Mouse (Mus musculus): ENCODE results near the gene Ldhc. TPM values are rescaled to one million over a fixed set of nuclear protein-coding genes. Genes with fewer than 3 reads are reported as not detected.
"Not testable (repeated sequence)": the region's sequence is repeated elsewhere in the genome, so short reads cannot be mapped to it uniquely, and the experiment has no call there.

Ldhc gene
- polyA plus RNA-seq, 1 experiment from 2014 or later, result not detected

DNA sequence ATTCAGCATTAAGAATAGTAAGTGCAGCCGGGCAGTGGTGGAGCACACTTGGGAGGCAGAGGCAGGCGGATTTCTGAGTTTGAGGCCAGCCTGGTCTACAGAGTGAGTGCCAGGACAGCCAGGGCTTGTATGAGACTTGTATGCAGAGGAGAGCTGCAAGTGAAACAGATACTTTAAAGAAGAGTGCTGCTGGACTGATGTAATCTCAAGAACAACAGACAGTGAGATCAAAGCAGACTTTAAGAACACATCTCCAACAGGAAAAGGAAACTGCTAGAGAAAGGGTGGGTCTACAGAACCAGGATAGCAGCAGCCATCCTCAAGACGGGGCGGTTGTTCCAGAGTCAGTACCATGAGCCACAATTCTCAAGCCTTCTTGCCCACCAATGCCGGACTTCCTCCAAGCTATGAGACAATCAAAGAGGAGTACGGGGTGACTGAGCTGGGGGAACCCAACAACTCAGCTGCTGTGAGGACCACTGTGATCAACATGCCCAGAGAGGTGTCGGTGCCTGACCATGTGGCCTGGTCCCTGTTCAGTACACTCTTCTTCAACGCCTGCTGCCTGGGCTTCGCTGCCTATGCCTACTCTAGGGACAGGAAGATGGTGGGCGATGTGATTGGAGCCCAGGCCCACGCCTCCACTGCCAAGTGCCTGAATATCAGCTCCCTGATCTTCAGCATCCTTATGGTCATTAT, 28.7 kb upstream of the Ldhc start:
- not testable (repeated sequence) for DNase-seq (ENCODE audit: low spot score); H3K36me3 ChIP-seq (ENCODE audit: control insufficient read depth, insufficient read depth, low read length); ATAC-seq (replicated peaks; ENCODE audit: low FRiP score, low TSS enrichment, low read depth); H3K27ac ChIP-seq (ENCODE audit: low read depth); H3K9ac ChIP-seq (ENCODE audit: low read length); H3K4me1 ChIP-seq (replicated peaks; ENCODE audit: control insufficient read depth, insufficient read depth, low read length); H3K27me3 ChIP-seq (replicated peaks; ENCODE audit: control insufficient read depth, insufficient read depth, low read length); H3K4me3 ChIP-seq (ENCODE audit: low read depth, low read length); H3K9me3 ChIP-seq (ENCODE audit: control insufficient read depth, low read length); H3K4me2 ChIP-seq (ENCODE audit: low read length)
- 92% methylated on average over 11 of the region's 11 CpGs for WGBS

DNA sequence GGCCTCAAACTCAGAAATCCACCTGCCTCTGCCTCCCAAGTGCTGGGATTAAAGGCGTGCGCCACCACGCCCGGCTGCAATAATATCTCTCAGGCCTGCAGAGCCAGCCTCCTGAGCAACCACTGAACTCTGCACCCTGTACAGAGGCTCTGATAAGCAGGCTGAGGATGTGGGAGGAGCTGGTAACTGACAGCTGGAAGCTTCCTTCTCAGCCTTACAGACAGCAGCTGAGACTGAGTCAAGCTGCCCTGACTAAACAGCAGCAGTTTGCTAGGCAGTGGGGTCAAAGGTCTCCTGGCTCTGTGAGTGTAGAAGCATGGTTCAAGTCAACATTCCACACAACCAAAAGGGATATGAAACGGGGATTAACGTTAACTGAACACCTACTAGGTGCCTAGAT, 27.7 kb upstream of the Ldhc start:
- no peak overlapping the region for H3K9ac ChIP-seq (ENCODE audit: low read length)
- no peaks in the 10 kb centered on the region for H3K27me3 ChIP-seq (replicated peaks; ENCODE audit: control insufficient read depth, insufficient read depth, low read length)
- WGBS, result 43% methylated on average over 6 of the region's 6 CpGs
- H3K4me2 ChIP-seq (ENCODE audit: low read length), result no peak overlapping the region
- H3K27ac ChIP-seq (ENCODE audit: low read depth), result no peak overlapping the region
- no peak overlapping the region for H3K4me3 ChIP-seq (ENCODE audit: low read depth, low read length)
- H3K9me3 ChIP-seq (ENCODE audit: control insufficient read depth, low read length), result no peaks in the 10 kb centered on the region
- DNase-seq (ENCODE audit: low spot score) (no peak), ATAC-seq (replicated peaks; ENCODE audit: low FRiP score, low TSS enrichment, low read depth) (peak; percentile 88)
- H3K4me1 ChIP-seq (replicated peaks; ENCODE audit: control insufficient read depth, insufficient read depth, low read length), result peaks cover 12% of the 10 kb centered on the region
- H3K36me3 ChIP-seq (ENCODE audit: control insufficient read depth, insufficient read depth, low read length), result no peaks in the 10 kb centered on the region

DNA sequence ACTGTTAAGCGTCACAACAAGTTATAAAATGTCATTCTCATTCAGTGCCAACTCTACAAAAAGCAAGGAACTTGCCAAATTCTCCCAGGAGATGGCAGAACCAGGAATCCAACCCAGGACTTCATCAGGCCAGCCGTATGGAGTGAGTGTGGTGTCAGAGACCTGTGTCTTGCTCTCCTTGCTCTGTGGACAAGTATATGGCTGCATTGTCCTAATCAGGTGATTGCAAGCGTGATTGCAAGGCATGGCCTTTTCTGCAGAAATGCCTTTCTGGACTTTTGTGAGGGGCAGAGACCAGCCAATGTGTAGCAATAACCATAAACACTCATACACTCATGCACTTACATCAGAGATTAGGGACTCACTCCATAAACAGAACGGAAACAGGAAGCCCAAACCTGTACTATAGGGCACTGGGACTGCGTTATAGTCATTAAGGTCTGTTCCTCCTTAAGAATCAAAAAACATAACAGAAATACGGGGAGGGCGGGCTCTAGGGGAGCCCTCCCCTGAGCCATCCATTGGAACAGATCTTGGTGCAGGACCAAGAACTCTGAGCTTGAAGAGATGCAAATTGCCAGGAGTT, 27.2 kb upstream of the Ldhc start:
- H3K27me3 ChIP-seq (replicated peaks; ENCODE audit: control insufficient read depth, insufficient read depth, low read length), result no peaks in the 10 kb centered on the region
- H3K4me2 ChIP-seq (ENCODE audit: low read length), result no peak overlapping the region
- no peak overlapping the region for H3K27ac ChIP-seq (ENCODE audit: low read depth)
- H3K9me3 ChIP-seq (ENCODE audit: control insufficient read depth, low read length), result no peaks in the 10 kb centered on the region
- DNase-seq (ENCODE audit: low spot score) (no peak), ATAC-seq (replicated peaks; ENCODE audit: low FRiP score, low TSS enrichment, low read depth) (no peak)
- H3K36me3 ChIP-seq (ENCODE audit: control insufficient read depth, insufficient read depth, low read length), result no peaks in the 10 kb centered on the region
- H3K9ac ChIP-seq (ENCODE audit: low read length), result no peak overlapping the region
- H3K4me3 ChIP-seq (ENCODE audit: low read depth, low read length), result no peak overlapping the region
- H3K4me1 ChIP-seq (replicated peaks; ENCODE audit: control insufficient read depth, insufficient read depth, low read length), result peaks cover 17% of the 10 kb centered on the region
- 82% methylated on average over 7 of the region's 7 CpGs for WGBS

DNA sequence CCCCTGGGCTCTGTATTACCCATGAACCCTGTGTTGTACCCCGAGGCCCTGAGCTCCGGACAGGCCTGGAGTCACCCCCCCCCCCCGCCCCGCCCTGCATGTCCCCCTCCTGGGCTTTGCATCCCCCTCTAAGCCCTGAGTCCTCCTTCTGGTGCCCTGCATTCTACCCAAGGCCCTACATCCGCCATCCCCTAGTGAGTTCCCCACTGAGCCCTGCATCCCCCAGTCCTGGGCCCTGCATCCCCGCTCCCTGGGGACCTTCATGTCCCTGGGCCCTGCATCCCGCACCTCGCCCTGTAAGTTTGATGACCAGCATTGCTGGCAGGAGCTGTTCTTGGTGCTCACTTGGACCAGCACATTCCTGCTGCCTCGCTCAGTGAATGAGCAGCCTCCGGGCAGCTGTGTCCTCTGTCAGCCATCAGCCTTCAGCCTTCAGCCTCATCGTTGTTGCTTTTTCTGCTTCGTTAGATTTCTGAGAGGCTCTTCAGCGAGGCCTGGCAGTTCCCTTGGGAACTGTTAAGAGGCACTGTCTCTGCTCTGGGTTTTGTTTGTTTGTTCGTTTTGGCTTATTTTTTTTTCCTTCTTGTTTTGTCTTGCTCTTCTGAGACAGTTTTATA, 25.9 kb upstream of the Ldhc start:
- no peaks in the 10 kb centered on the region for H3K27me3 ChIP-seq (replicated peaks; ENCODE audit: control insufficient read depth, insufficient read depth, low read length)
- no peak overlapping the region for H3K9ac ChIP-seq (ENCODE audit: low read length)
- H3K4me1 ChIP-seq (replicated peaks; ENCODE audit: control insufficient read depth, insufficient read depth, low read length), result peaks cover 29% of the 10 kb centered on the region
- H3K4me2 ChIP-seq (ENCODE audit: low read length), result no peak overlapping the region
- H3K36me3 ChIP-seq (ENCODE audit: control insufficient read depth, insufficient read depth, low read length), result no peaks in the 10 kb centered on the region
- no peak overlapping the region for H3K4me3 ChIP-seq (ENCODE audit: low read depth, low read length)
- WGBS, result 55% methylated on average over 10 of the region's 14 CpGs
- no peaks in the 10 kb centered on the region for H3K9me3 ChIP-seq (ENCODE audit: control insufficient read depth, low read length)
- no peak for ATAC-seq (replicated peaks; ENCODE audit: low FRiP score, low TSS enrichment, low read depth)
- H3K27ac ChIP-seq (ENCODE audit: low read depth), result no peak overlapping the region
- DNase-seq (ENCODE audit: low spot score), result no peak

DNA sequence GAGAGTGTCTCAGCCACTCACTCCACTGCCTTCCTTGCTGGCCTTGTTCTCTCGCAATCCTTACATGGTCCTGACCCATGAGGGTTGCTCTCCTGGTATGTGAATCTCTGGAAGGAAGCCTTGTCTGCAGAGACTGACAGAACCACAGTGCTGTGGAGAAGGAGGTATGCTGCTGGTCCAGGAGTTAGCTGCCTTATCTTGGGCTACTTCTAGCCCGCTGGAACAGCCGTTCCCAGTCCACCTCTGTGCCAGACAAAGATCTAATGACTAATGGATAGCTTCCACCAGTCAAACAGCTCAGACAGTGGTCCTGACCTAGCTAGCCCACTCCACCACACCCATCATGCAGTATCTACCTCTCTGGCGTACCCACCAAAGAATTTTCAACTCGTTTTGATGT, 24.6 kb upstream of the Ldhc start:
- no peak overlapping the region for H3K4me3 ChIP-seq (ENCODE audit: low read depth, low read length)
- H3K27me3 ChIP-seq (replicated peaks; ENCODE audit: control insufficient read depth, insufficient read depth, low read length), result no peaks in the 10 kb centered on the region
- no peak overlapping the region for H3K9ac ChIP-seq (ENCODE audit: low read length)
- no peaks in the 10 kb centered on the region for H3K9me3 ChIP-seq (ENCODE audit: control insufficient read depth, low read length)
- DNase-seq (ENCODE audit: low spot score) (no peak), ATAC-seq (replicated peaks; ENCODE audit: low FRiP score, low TSS enrichment, low read depth) (no peak)
- peaks cover 30% of the 10 kb centered on the region for H3K4me1 ChIP-seq (replicated peaks; ENCODE audit: control insufficient read depth, insufficient read depth, low read length)
- H3K27ac ChIP-seq (ENCODE audit: low read depth), result no peak overlapping the region
- no peak overlapping the region for H3K4me2 ChIP-seq (ENCODE audit: low read length)
- WGBS, result 78% methylated on average over 5 of the region's 5 CpGs
- H3K36me3 ChIP-seq (ENCODE audit: control insufficient read depth, insufficient read depth, low read length), result no peaks in the 10 kb centered on the region

DNA sequence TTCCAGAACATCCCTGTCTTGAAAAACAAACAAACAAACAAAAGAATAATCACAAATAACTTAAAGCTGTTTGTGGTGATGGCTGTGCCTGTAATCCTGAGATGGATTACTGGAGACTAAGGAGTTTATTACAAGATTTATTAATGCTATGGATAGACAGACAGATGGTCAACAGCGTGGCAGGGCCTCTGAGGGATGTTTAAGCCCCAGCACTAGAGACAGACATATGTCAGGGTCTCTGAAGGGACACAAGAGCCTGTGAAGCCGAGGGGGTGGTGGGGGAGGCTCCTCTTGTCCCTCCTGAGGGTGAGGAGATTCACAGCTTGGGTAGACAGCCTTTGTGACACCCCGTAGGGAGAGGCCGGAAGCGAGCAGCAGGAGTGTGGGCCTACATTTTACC, 23.9 kb upstream of the Ldhc start:
- peaks cover 30% of the 10 kb centered on the region for H3K4me1 ChIP-seq (replicated peaks; ENCODE audit: control insufficient read depth, insufficient read depth, low read length)
- H3K27me3 ChIP-seq (replicated peaks; ENCODE audit: control insufficient read depth, insufficient read depth, low read length), result no peaks in the 10 kb centered on the region
- H3K36me3 ChIP-seq (ENCODE audit: control insufficient read depth, insufficient read depth, low read length), result no peaks in the 10 kb centered on the region
- WGBS, result 76% methylated on average over 5 of the region's 5 CpGs
- H3K9me3 ChIP-seq (ENCODE audit: control insufficient read depth, low read length), result no peaks in the 10 kb centered on the region
- no peak overlapping the region for H3K27ac ChIP-seq (ENCODE audit: low read depth)
- no peak overlapping the region for H3K9ac ChIP-seq (ENCODE audit: low read length)
- no peak for DNase-seq (ENCODE audit: low spot score)
- H3K4me2 ChIP-seq (ENCODE audit: low read length), result no peak overlapping the region
- no peak overlapping the region for H3K4me3 ChIP-seq (ENCODE audit: low read depth, low read length)
- no peak for ATAC-seq (replicated peaks; ENCODE audit: low FRiP score, low TSS enrichment, low read depth)

DNA sequence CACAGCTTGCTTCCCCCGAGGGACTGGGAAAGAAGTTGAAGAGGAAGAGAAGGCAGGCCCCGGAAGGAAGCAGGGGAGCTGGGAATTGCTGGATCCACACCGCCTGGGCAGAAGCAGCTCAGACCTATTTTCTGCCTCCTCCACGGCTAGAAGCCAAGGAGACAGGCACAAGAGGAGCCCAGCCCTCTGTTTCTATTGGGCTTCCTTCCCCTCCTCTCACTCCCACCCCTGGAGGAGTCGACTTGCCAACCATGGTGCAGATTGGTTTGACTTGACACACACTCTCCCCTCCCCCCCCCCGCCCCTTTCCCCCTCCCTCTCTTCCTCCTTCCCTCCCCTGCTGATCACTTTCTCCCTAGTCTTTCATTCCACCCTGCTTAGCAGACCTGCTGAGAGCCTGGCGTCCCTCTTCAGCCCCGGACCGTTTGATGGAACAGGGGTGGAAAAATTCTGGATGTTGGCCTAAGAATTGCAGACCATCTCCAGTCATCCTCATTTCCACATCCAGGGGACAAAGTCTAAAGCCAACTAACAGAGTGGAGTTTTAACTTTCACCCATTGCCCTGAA, 22.8 kb upstream of the Ldhc start:
- Histone ChIP-seq H3K4me1 (replicated peaks; ENCODE audit: control insufficient read depth, insufficient read depth, low read length) (peaks cover 30% of the 10 kb centered on the region), H3K27ac (ENCODE audit: low read depth) (peak overlapping the region; percentile 77), H3K36me3 (ENCODE audit: control insufficient read depth, insufficient read depth, low read length) (no peaks in the 10 kb centered on the region), H3K4me2 (ENCODE audit: low read length) (peak overlapping the region; percentile 30; the same call in 1 of the 2 replicates), H3K27me3 (replicated peaks; ENCODE audit: control insufficient read depth, insufficient read depth, low read length) (no peaks in the 10 kb centered on the region), H3K9ac (ENCODE audit: low read length) (peak overlapping the region; percentile 7; the same call in 1 of the 2 replicates), H3K9me3 (ENCODE audit: control insufficient read depth, low read length) (no peaks in the 10 kb centered on the region), H3K4me3 (ENCODE audit: low read depth, low read length) (no peak overlapping the region)
- no peak for DNase-seq (ENCODE audit: low spot score)
- WGBS, result 6% methylated on average over 8 of the region's 9 CpGs
- 0 out of 2 replicates have a peak, but pooled peaks have one; percentile 25 for ATAC-seq (replicated peaks; ENCODE audit: low FRiP score, low TSS enrichment, low read depth)

DNA sequence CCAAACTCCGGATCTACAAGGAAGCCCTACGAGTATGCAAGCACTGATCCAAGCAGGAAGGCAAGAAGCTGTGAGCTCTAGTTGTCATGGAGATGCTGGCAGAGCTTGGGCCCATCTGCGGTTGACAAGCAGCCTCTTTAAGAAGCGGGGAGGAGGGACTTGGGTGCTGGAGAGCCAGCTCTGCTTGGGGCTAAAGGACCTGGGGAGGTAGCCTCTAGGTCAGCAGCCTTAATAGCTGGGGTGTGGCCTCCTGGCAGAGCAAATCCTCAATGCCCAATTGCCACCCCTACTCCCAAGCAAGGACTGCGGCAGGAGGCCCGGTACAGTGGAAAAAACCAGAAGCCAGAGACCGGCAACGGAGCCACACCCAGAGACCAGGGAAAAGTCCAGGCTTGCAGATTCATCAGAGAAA, 22.1 kb upstream of the Ldhc start:
- Histone ChIP-seq H3K9me3 (ENCODE audit: control insufficient read depth, low read length) (no peaks in the 10 kb centered on the region), H3K36me3 (ENCODE audit: control insufficient read depth, insufficient read depth, low read length) (no peaks in the 10 kb centered on the region), H3K27me3 (replicated peaks; ENCODE audit: control insufficient read depth, insufficient read depth, low read length) (no peaks in the 10 kb centered on the region), H3K9ac (ENCODE audit: low read length) (no peak overlapping the region), H3K4me2 (ENCODE audit: low read length) (peak overlapping the region; percentile 24; the same call in 1 of the 2 replicates), H3K4me3 (ENCODE audit: low read depth, low read length) (no peak overlapping the region), H3K27ac (ENCODE audit: low read depth) (peak overlapping the region; percentile 77), H3K4me1 (replicated peaks; ENCODE audit: control insufficient read depth, insufficient read depth, low read length) (peaks cover 30% of the 10 kb centered on the region)
- peak; percentile 71 for DNase-seq (ENCODE audit: low spot score)
- 9% methylated on average over 8 of the region's 8 CpGs for WGBS
- ATAC-seq (replicated peaks; ENCODE audit: low FRiP score, low TSS enrichment, low read depth), result peak; percentile 48
